Mouse (Mus musculus) thymus, postnatal 4 days (tissue): ENCODE data around the gene Acot8.
A peak's percentile ranks its signal among the peaks of the same experiment; 100 is the strongest.
"Not testable (repeated sequence)": the region's sequence is repeated elsewhere in the genome, so short reads cannot be mapped to it uniquely, and the experiment has no call there.

Experiments used
- DNase-seq: peaks from one replicate; pipeline ENCODE4 v3.0.0; 2021

Gene Acot8

DNA sequence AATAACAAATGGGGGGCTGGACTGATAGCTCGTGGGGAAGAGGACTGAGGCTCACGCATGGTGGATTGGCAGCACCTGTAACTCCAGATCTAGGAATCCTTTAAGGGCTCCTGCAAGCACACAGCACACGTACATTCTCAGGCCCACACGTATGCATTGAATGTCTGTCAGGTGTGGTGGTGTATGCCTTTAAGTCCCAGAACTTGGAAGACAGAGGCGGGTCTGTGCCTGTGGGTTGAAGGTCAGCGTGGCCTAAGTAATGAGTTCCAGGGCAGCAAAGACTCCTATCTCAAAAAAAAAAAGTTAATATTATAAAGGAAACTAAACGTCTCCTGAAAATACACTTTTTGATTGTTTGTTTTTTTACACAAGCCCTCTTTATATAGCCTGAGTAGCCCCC lies 1.9 kb upstream of the Acot8 start:
- no peak for DNase-seq

DNA sequence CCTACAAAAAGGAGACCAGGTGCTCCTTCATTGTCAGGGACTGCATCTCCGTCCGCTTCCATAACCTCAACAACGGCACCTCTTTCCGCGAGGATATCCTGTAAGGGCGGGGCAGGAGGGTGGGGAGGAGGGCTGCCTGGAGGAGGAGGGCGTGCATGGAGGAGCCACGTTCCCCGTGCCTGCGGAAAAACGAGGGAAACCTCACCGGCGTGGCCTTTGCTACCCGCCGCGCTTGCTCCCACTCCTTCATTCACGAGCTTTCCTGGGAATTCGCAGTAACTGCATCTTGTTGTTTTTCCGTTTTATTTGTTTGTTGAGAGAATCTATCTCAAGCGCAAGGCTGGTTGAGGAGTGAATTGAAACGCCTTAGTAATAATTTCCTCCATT lies 643 bp upstream of the Acot8 start:
- no peak for DNase-seq

DNA sequence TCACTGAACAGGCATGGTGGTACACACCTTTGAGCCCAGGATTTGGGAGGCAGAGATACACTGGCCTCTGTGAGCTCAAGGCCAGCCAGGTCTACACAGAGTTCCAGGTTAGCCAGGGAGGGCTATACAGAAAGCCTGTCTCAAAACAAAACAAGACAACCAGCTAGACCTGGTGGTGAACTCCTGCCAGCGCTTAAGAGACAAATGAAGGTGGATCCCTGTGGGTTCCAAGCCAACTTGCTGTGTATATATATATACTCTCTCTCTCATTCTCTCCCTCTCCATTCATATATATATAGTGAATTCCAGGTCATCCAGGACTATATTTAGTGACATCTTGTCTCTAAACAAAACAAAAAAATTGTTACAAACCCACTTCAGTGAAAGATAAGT lies 765 bp downstream of the Acot8 start:
- DNase-seq, result no peak

DNA sequence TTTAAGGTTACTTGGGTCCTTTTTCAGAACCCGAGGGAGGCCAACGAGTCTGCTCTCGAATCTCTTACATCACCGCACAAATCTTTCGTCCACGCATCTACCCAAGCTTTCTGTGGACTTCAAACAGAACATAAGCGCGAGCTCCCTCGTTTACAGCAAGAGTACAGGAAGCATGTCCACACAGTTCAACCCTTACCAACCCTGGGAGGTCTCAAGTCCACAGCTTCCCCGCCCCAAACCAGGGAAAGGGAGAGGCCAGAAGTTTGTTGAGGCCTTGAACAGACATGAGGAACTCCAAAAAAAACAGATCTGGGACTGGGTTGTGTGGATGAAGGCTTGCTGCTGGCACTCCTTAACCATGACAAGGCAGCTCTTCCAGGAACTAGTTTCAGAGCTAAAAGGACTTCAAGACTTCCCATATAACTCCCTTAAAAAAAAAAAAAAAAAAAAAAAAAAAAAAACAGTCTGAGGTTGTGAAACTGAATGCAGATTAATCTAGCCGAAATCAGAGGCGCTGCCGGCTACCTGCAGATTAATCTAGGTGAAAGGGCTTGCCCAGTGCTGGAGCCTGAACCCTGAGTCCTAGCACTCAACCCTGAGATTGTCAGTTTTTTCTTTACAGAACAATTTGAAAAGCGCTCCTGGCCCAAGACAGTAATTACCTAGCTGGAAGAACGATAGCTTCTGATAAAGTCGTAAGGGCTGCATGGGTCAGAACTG lies 1.3 kb downstream of the Acot8 start:
- DNase-seq, result no peak

DNA sequence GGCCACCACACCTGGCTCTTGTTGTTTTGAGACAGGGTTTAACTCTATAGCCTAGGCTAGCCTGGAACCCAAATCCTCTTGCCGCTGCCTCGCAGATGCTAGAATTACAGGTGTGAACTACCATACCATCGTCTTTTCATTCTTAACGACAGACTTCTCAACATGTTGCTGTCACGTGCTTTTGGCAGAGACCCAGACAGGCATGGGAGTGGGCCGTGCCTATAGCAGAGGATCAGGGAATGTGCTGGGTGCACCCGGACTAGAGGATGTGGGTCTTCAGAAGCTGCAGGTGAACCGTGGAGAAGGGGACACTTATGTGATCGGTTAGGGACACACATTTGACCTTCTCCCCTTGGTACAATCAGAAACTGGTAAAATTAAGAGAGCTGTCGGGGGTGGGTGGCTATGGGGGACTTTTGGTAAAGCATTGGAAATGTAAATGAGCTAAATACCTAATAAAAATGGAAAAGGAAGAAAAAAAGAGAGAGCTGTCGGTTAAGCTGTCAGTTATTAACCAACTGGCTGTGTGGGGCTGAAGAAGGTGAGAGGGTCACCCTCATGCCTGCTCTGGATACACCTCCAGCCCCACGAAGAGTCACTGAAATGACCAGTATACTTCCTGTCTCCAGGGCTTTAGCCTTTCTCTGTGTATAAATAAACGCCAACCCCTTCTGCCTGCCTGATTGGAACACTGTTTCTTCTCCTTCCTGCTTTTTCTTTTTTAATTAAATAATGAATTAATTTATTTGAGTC lies 4.3 kb downstream of the Acot8 start:
- no peak for DNase-seq

DNA sequence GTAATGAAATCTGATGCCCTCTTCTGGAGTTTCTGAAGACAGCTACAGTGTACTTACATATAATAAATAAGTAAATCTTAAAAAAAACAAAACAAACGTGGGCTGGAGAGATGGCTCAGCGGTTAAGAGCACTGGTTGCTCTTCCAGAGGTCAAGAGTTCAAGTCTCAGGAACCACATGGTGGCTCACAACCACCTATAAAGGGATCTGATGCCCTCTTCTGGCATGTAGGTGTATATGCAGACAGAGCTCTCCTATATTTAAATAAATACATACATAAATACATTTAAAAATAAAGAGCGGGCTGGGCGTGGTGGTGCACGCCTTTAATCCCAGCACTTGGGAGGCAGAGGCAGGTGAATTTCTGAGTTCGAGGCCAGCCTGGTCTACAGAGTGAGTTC lies 6.1 kb downstream of the Acot8 start:
- not testable (repeated sequence) for DNase-seq

DNA sequence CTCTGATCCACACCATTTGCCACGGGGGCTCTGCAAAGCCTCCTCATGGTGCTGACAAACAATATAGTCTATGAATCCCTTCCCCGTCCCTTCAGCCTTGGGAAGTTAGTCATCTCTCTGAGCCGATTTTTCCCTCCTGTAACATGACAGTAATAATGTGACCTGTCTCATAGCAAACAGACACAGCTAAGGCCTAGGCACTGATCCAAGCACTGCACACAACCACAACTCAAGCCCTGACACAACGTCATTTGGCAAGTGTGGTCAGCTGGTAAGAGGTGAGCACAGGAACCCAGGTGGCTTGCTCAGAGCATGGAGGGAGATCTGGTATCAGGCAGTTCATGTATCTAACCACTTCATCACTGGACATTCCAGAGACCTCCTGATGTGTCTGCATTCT lies 8.8 kb downstream of the Acot8 start:
- DNase-seq, result no peak

DNA sequence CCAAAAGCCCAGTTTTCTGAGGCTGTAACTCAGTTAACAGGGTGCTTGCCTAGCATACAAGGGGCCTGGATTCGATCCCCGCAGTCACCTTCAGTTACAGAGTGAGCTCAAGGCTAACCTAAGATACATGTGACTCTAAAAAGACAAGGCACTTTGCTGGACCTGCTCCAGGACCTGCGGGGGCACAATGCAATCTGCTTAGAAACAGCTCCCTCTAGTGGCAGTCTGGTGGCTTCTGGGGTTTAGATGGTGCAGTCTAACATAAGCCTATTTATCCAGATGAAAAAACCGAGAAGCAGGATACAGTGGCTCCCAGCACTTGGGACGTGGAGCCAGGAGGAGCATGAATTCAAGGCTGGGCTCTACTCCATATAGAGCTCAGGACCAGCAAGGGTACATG lies 10.4 kb downstream of the Acot8 start:
- DNase-seq, result peak; percentile 80

DNA sequence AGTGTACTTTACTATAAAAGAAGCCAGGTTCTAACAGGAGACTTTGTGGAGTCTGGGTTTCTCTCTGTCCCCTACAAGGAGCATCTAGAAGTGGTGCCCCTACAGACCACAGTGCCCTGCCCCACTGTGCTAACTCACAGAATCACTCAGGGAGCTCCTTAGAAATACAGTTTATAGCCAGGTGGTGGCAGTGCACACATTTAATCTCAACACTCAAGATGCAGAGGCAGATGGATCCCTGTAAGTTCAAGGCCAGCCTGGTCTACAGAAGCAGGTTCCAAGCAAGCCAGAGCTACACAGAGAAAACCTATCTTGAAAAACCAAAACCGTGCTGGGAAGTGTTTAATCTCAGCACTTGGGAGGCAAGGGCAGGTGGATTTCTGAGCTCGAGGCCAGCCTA lies 10.9 kb downstream of the Acot8 start:
- DNase-seq, result no peak

DNA sequence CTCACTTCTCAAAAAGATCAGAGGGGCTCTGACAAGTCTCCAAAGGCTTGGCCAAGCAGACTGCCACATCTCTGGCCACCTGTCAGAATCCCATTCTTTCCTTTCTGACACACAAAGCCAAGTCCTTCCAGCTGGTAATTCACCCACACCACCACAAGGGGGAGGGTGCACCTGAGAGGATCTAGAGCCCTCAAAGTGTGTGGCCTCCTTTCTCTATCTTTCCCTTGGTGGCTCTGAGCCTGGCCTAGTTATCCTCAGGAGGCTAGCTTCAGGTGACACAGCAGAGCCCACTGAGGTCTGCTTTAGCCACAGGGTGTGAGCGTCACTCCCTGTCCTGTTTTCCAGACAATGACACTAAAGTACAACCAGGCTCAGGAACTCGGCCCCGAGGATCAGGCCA lies 11.4 kb downstream of the Acot8 start:
- peak; percentile 81 for DNase-seq

DNA sequence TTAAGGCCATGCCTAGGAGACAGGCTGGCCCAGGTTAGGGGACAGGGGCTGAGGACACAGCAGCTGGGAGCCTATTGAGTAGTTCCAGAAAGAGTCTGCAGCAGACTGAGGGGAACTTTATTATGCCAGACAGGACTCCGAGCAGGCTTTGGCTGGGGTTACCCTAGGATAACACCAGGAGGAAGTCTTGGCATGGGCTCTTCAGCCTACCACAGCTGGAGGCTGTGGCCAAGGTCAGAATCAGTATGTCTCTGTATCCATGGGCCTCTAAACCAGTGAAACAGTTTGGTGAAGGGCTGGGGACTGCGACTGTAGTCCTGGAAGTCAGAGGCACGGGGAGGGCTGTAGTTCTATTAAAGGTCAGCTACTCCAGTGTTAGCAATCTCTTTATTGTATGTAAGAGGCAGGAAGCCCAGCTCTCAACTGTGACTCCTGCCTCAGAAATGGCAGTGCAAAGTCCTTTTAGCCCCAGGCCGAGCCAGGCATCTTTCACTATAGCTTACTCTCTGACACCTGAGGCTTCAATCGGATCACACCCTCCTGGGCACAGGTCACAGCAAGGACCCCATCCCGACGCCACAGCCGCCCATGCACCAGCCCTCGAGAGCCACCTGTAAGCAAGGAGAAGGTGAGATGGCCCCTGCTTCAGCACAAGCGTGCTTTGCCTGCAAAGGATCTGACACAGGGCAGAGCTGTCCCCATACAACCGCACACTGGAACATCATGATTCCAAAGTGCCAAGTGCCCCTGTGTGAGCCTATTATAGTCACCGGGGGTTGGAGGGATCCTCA lies 12.1 kb downstream of the Acot8 start:
- DNase-seq, result no peak

DNA sequence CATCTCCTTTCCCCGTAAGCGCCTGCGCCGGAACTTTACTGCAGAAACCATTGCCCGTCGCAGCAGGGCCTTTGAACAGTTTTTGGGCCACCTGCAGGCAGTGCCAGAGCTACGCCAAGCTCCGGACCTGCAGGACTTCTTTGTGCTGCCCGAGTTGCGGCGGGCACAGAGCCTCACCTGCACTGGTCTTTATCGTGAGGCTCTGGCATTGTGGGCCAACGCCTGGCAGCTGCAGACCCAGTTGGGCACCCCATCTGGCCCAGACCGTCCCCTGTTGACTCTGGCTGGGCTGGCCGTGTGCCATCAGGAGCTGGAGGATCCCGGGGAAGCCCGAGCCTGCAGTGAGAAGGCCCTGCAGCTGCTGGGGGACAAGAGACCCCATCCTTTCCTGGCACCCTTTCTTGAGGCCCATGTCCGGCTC lies 12.8 kb downstream of the Acot8 start:
- no peak for DNase-seq

DNA sequence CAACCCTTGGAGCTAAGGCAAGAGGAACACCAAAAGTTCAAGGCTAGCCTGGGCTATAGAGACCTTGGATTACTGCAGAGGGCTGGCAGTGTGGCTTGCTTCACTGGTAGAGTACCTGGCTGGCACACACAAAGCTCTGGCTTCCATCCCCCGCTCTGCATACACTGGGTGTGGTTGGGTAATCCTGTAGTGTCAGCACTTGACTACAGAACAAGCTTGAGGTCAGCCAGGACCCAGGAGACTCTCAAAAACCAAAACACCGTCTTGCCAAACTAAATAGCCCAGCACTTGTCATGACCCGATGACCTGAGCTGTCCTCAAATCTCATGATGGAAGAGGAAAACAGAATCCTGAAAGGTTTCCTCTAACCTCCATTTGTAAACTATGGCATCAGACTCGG lies 14.2 kb downstream of the Acot8 start:
- no peak for DNase-seq

DNA sequence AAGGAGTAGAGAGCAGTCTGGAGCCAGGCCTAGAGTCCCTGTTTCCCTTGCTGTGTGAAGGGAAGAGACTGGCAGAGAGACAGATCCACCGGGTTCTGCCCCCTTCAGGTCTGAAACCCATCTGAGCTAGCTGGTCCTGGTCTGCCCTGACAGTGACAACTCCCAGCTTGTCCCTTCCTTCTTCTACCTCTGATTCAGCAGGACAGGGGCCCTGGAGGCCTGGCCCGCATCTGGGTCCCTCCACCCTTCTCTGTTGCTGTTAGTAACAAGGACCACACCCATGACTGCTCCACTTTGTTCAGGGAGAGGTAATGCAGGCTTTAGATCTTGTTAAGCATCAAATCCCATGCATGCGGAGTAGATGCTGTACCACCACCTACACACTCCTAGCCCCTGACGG lies 16.3 kb downstream of the Acot8 start:
- no peak for DNase-seq

DNA sequence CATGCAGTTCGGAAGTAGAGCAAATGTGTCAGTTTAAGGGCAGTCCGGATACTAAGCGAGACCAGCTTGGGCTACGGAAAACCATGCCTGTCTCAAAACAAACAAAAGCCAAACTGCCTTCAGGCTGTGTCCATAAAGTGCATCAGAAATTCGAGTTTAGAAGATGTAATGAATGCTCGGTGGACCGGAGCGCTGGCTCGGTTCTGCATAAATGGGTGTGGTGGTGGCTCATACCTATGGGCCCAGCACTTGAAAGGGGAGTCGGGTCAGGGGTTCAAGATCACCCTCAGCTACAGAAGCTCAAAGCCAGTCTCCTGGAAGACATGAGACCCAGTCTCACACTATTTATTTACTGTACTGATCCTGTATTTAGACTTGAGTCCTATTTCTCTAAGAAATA lies 16.9 kb downstream of the Acot8 start:
- no peak for DNase-seq

DNA sequence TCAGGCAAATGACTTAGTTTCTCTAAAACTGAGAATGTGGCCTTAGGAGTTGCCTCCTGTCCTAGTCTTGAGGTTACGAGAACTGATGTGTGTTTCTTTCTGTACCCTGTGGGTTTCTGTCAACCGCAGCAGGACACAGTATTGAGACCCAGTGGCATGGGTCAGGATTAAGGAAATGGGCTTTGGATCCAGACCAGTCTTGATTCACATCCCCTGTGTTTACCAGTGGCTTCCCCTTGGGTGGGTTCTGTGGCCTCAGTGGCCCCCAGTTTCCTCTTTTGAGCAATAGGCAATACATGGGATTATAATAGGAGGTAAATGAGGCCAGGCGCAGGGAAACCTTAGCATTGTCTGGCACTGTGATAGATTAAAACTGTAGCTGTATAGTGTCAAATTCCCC lies 17.6 kb downstream of the Acot8 start:
- DNase-seq, result no peak

DNA sequence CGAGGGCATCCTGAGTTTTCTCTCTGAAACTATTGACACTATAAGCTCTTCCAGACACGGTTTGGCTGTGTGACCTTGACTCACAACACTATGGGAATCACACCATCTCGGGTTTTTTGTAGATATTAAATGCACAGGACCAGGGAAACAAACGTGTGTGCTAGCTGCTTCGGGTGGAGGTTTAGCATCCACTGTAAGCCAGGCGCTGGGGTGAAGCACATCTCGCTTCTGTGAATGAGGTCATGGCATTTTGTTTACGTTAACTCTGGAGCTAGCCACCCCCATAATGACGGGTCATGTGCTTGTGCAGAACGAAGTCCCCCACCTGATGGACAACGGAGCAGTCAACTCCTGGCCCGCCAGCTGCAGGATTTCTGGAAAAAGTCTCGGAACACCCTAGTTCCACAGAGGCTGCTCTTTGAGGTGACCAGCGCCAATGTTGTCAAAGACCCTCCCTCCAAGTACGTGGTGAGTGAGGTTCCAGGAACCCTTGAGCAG lies 18.2 kb downstream of the Acot8 start:
- no peak for DNase-seq

DNA sequence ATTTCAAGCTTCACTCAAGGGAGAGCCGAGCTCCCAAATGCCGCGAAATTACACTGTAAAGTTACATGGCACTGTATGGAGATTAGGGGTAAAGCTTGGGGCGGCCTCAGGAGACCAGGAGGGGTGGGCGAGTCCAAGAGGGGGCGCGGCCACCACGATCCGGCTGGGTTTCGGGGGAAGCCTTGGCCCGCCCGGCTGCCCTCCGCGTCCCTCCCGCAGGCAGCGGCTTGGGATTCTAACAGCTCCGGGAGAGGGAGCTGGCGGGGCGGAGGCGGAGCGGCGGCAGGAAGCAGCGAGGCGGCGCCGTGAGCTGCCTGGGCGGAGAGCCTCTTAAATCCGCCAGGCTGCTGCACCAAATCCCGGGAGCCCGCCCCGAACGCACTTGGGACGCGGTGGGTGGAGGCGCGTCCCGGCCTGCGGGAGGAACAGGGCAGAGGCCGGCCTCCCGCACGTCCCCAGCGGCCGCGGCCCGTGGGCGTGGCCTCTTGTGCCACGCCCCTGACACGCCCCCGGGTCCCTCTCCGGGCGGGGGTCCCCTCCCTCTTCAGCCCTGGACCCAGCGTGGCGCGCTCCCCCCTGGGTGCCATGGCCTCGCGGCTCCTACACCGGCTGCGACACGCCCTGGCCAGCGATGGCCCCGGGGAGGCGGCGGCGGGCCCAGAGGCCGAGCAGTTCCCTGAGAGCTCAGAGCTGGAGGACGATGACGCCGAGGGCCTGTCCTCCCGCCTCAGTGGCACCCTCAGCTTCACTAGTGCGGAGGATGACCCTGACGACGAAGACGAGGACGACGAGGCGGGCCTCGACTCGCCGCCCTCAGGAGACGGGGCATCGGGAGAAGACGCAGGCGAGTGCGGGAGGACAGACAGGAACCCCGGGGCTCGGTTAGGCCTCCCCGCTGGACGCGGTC lies 18.9 kb downstream of the Acot8 start, which contains the start of gene Snx21:
Snx21 (plus strand) TSS at position 343 of the 907 bp plus-strand sequence.
- DNase-seq, result peak; percentile 78

DNA sequence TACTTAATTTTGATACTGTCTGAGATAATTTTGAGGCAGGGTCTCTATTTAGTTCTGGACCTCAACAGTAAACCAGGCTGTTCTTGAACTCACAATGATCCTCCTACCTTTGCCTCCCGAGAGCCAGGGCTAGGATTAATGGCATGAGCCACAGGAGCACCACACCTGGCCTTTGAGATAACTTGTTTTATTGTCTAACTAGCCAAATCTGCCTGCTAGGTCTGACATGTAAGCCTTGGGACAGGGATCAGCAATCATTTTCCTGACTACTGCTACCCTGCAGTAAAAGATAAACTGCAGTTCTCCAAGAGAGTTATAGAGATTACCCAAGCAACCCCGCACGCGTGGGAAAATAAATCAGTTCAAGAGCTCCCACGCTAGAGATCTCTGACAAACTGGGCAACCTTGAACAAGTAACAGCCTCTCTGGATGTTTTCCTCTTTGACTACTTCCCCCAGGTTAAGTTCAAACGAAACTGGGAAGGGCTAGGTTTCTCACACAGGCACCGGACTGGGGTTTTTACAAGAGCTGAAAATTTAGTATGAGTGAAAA lies 19.7 kb downstream of the Acot8 start:
- DNase-seq, result no peak

DNA sequence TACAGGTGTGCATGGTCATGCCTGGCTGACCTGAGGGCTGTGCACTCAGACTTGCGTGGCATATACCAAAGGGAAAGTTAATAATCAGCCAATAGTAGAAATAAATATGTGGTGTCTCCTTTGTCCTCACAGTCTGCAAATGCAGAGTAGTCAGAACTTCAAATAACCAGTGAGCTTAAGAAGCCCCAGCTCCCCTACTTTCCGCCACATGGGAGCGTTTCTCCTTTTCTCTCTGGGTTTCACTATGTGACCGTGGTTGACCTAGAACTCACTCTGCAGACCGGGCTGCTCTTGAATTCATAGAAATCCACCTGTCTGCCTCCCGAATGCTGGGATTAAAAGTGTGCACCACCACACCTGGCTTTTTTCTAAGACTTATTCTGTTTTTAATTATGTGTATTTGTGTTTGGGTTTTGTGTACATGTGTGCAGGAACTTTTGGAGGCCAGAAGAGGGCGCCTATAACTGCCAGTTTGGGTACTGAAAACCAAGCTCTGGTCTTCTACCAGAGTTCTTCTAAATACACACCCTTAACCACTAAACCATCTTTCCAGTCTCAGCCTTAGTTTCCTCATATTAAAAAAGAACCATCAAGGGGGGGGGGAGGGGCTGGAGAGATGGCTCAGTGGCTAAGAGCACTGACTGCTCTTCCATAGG lies 20.6 kb downstream of the Acot8 start:
- no peak for DNase-seq

DNA sequence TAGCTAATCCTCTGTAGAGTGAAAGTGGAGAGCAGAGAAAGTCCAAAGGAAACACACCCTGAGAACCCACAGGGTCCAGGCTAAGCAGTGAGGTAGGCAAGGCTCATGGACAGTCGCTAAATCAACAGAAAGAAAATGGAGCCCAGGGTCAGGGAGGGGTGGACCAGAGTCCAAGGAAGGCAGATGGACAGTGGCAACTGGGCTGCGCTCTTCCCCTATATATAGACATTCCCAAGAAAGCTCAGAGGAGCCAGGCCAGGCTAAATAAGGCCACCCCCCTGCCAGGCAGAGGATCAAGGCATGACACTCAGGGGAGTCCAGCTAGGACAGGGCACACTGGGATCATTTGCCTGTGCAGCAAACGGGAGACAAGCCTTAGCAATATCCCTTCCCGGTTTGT lies 22.8 kb downstream of the Acot8 start:
- no peak for DNase-seq
